Mouse (Mus musculus) neural tube, embryonic 15.5 days (tissue): ENCODE results near the gene 4930404N11Rik. TPM values are rescaled to one million over a fixed set of nuclear protein-coding genes. Genes with fewer than 3 reads are reported as not detected.

ENCODE experiments used
- ATAC-seq: fragments of 200-750 bp; cut with Nextera tagmentation; 2 replicates; pipeline ENCODE4 v1.8.0; 2017; ENCODE audit warnings: mild to moderate bottlenecking, moderate TSS enrichment, moderate library complexity; ENCODE audit not compliant: low FRiP score
- H3K27ac ChIP-seq: fragments of 300-500 bp; sonication (generic); replicated peaks from 2 replicates; pipeline ENCODE4 v1.5.1; 2015; ENCODE audit warnings: mild to moderate bottlenecking, inconsistent platforms
- H3K27me3 ChIP-seq: fragments of 300-500 bp; sonication (generic); replicated peaks from 2 replicates; pipeline ENCODE4 v1.6.1; 2015; ENCODE audit warnings: inconsistent platforms
- H3K36me3 ChIP-seq: fragments of 300-500 bp; sonication (generic); 2 replicates; pipeline ENCODE4 v1.6.1; 2015; ENCODE audit warnings: inconsistent platforms
- H3K4me1 ChIP-seq: fragments of 300-500 bp; sonication (generic); 2 replicates; pipeline ENCODE4 v1.6.1; 2015; ENCODE audit warnings: inconsistent platforms
- H3K4me2 ChIP-seq: fragments of 300-500 bp; sonication (generic); 2 replicates; pipeline ENCODE4 v1.6.1; 2015; ENCODE audit warnings: inconsistent platforms, mild to moderate bottlenecking, moderate library complexity
- H3K4me3 ChIP-seq: fragments of 300-500 bp; sonication (generic); replicated peaks from 2 replicates; pipeline ENCODE4 v1.5.1; 2015; ENCODE audit warnings: mild to moderate bottlenecking, inconsistent platforms
- H3K9ac ChIP-seq: fragments of 300-500 bp; sonication (generic); replicated peaks from 2 replicates; pipeline ENCODE4 v1.6.1; 2015; ENCODE audit warnings: mild to moderate bottlenecking, inconsistent platforms
- H3K9me3 ChIP-seq: fragments of 300-500 bp; sonication (generic); replicated peaks from 2 replicates; pipeline ENCODE4 v1.6.1; 2016; ENCODE audit warnings: inconsistent platforms
- WGBS: fragments of 180-500 bp; shearing (Covaris S2); methylation state at CpG from one replicate; pipeline ENCODE4 v1.1.7; 2015; ENCODE audit warnings: mixed read lengths; 5-methylcytosine and 5-hydroxymethylcytosine counted together
- polyA plus RNA-seq: library from polyadenylated mRNA; unstranded; fragments of >200 nt; fragmentation: Nextera tagmentation; extraction: Ambion mirVana; gene quantifications from 2 replicates; pipeline ENCODE4 v1.2.1, GENCODE M21; 2015

The 4930404N11Rik gene
- polyA plus RNA-seq: 1.3 and 1.5 TPM in 2 replicates

- H3K27ac ChIP-seq: no peak within 1 kb of the TSS; the same call in 1 of the 2 replicates
These were observed at the start of gene 4930404N11Rik for GRCm38 (mm10) chr10:81365672-81366476. TSS of gene 4930404N11Rik (minus strand) at chr10:81365816.

GRCm38 (mm10) chr10:81415146-81415545 lies 49.5 kb upstream of the 4930404N11Rik start:
- no peak overlapping the region for H3K4me2 ChIP-seq
- no peak overlapping the region for H3K27ac ChIP-seq
- peaks cover 84% of the 10 kb centered on the region for H3K4me1 ChIP-seq
- ATAC-seq: no peak
- H3K9ac ChIP-seq: no peak overlapping the region
- H3K27me3 ChIP-seq: no peaks in the 10 kb centered on the region
- H3K9me3 ChIP-seq: no peaks in the 10 kb centered on the region
- H3K4me3 ChIP-seq: no peak overlapping the region
- H3K36me3 ChIP-seq: peaks cover 10% of the 10 kb centered on the region; the same call in 1 of the 2 replicates
- WGBS: 77% methylated on average over 5 of the region's 5 CpGs

More at GRCm38 (mm10) chr10:81365672-81366476, at the start of gene 4930404N11Rik:
- no peak for ATAC-seq
- 19% methylated on average over 12 of the region's 12 CpGs for WGBS
- Histone ChIP-seq H3K27me3 (peaks cover 31% of the 10 kb centered on the region), H3K36me3 (peaks cover 56% of the 10 kb centered on the region), H3K4me3 (peak within 1 kb of the TSS; percentile 24; the same call in 1 of the 2 replicates), H3K4me2 (peak within 1 kb of the TSS; percentile 51), H3K4me1 (peaks cover 31% of the 10 kb centered on the region), H3K9me3 (no peaks in the 10 kb centered on the region), H3K9ac (peak within 1 kb of the TSS; percentile 36)

GRCm38 (mm10) chr10:81414682-81415081 lies 49.1 kb upstream of the 4930404N11Rik start:
- Histone ChIP-seq H3K36me3 (peaks cover 6% of the 10 kb centered on the region; the same call in 1 of the 2 replicates), H3K9me3 (no peaks in the 10 kb centered on the region), H3K4me2 (peak overlapping the region; percentile 34; the same call in 1 of the 2 replicates), H3K27me3 (no peaks in the 10 kb centered on the region), H3K4me1 (peaks cover 88% of the 10 kb centered on the region), H3K27ac (no peak overlapping the region), H3K9ac (no peak overlapping the region), H3K4me3 (no peak overlapping the region)
- no peak for ATAC-seq

GRCm38 (mm10) chr10:81413310-81414261 lies 48.0 kb upstream of the 4930404N11Rik start:
- no peak for ATAC-seq
- 26% methylated on average over 26 of the region's 26 CpGs for WGBS
- Histone ChIP-seq H3K4me1 (peaks cover 90% of the 10 kb centered on the region), H3K9ac (no peak overlapping the region), H3K4me2 (peak overlapping the region; percentile 34), H3K9me3 (no peaks in the 10 kb centered on the region), H3K27me3 (0 out of 2 replicates have a peak, but pooled peaks cover 2% of the 10 kb centered on the region), H3K36me3 (peaks cover 2% of the 10 kb centered on the region; the same call in 1 of the 2 replicates), H3K4me3 (no peak overlapping the region), H3K27ac (peak overlapping the region; percentile 41; the same call in 1 of the 2 replicates)

GRCm38 (mm10) chr10:81412586-81413309 lies 47.1 kb upstream of the 4930404N11Rik start:
- no peak for ATAC-seq

GRCm38 (mm10) chr10:81411471-81412400 lies 46.1 kb upstream of the 4930404N11Rik start:
- 49% methylated on average over 18 of the region's 18 CpGs for WGBS
- H3K9ac ChIP-seq: 0 out of 2 replicates have a peak overlapping the region, but pooled peaks have one; percentile 3
- H3K36me3 ChIP-seq: peaks cover 17% of the 10 kb centered on the region
- peak overlapping the region; percentile 80 for H3K27ac ChIP-seq
- H3K27me3 ChIP-seq: peaks cover 11% of the 10 kb centered on the region
- ATAC-seq: no peak
- H3K4me1 ChIP-seq: peaks cover 90% of the 10 kb centered on the region
- H3K4me3 ChIP-seq: no peak overlapping the region
- no peak overlapping the region for H3K4me2 ChIP-seq
- no peaks in the 10 kb centered on the region for H3K9me3 ChIP-seq

More at GRCm38 (mm10) chr10:81412586-81413309, 47.1 kb upstream of the 4930404N11Rik start:
- peaks cover 90% of the 10 kb centered on the region for H3K4me1 ChIP-seq
- H3K27ac ChIP-seq: peak overlapping the region; percentile 80
- WGBS: 79% methylated on average over 16 of the region's 16 CpGs
- H3K9ac ChIP-seq: 0 out of 2 replicates have a peak overlapping the region, but pooled peaks have one; percentile 3
- peaks cover 8% of the 10 kb centered on the region for H3K36me3 ChIP-seq
- H3K9me3 ChIP-seq: no peaks in the 10 kb centered on the region
- no peak overlapping the region for H3K4me2 ChIP-seq
- H3K27me3 ChIP-seq: peaks cover 10% of the 10 kb centered on the region
- H3K4me3 ChIP-seq: no peak overlapping the region

GRCm38 (mm10) chr10:81410981-81411380 lies 45.4 kb upstream of the 4930404N11Rik start:
- WGBS: 76% methylated on average over 9 of the region's 9 CpGs
- Histone ChIP-seq H3K9me3 (no peaks in the 10 kb centered on the region), H3K36me3 (peaks cover 24% of the 10 kb centered on the region), H3K27me3 (peaks cover 11% of the 10 kb centered on the region), H3K4me2 (no peak overlapping the region), H3K4me1 (peaks cover 88% of the 10 kb centered on the region), H3K9ac (0 out of 2 replicates have a peak overlapping the region, but pooled peaks have one; percentile 10), H3K4me3 (no peak overlapping the region), H3K27ac (peak overlapping the region; percentile 80)
- no peak for ATAC-seq

- no peak for ATAC-seq
- H3K4me1 ChIP-seq: peaks cover 81% of the 10 kb centered on the region
- no peak overlapping the region for H3K4me3 ChIP-seq
- H3K4me2 ChIP-seq: no peak overlapping the region
- peaks cover 11% of the 10 kb centered on the region for H3K27me3 ChIP-seq
- no peak overlapping the region for H3K9ac ChIP-seq
- H3K36me3 ChIP-seq: peaks cover 30% of the 10 kb centered on the region
- WGBS: 69% methylated on average over 4 of the region's 4 CpGs
- H3K9me3 ChIP-seq: no peaks in the 10 kb centered on the region
- peak overlapping the region; percentile 80; the same call in 1 of the 2 replicates for H3K27ac ChIP-seq
These were observed 44.7 kb upstream of the 4930404N11Rik start for GRCm38 (mm10) chr10:81410350-81410749.

- H3K9me3 ChIP-seq: no peaks in the 10 kb centered on the region
- H3K4me1 ChIP-seq: peaks cover 73% of the 10 kb centered on the region
- H3K27me3 ChIP-seq: peaks cover 11% of the 10 kb centered on the region
- H3K9ac ChIP-seq: no peak overlapping the region
- ATAC-seq: no peak
- WGBS: 17% methylated on average over 8 of the region's 8 CpGs
- peaks cover 38% of the 10 kb centered on the region for H3K36me3 ChIP-seq
- H3K4me3 ChIP-seq: no peak overlapping the region
- H3K27ac ChIP-seq: peak overlapping the region; percentile 18; the same call in 1 of the 2 replicates
- no peak overlapping the region for H3K4me2 ChIP-seq
These were observed 43.7 kb upstream of the 4930404N11Rik start for GRCm38 (mm10) chr10:81409330-81409729.

- Histone ChIP-seq H3K36me3 (peaks cover 42% of the 10 kb centered on the region), H3K4me2 (no peak overlapping the region), H3K4me1 (peaks cover 68% of the 10 kb centered on the region), H3K4me3 (no peak overlapping the region), H3K27me3 (peaks cover 11% of the 10 kb centered on the region), H3K27ac (0 out of 2 replicates have a peak overlapping the region, but pooled peaks have one; percentile 23), H3K9ac (no peak overlapping the region), H3K9me3 (no peaks in the 10 kb centered on the region)
- ATAC-seq: no peak
- 22% methylated on average over 9 of the region's 9 CpGs for WGBS
These were observed 43.3 kb upstream of the 4930404N11Rik start for GRCm38 (mm10) chr10:81408871-81409291.
